Mouse (Mus musculus) cerebellum, adult 11-12 months (tissue): ENCODE measurements around the gene Morn3.

ENCODE experiments used
- DNase-seq: peaks from one replicate; pipeline ENCODE4 v3.0.0; 2022

Morn3 gene

DNA sequence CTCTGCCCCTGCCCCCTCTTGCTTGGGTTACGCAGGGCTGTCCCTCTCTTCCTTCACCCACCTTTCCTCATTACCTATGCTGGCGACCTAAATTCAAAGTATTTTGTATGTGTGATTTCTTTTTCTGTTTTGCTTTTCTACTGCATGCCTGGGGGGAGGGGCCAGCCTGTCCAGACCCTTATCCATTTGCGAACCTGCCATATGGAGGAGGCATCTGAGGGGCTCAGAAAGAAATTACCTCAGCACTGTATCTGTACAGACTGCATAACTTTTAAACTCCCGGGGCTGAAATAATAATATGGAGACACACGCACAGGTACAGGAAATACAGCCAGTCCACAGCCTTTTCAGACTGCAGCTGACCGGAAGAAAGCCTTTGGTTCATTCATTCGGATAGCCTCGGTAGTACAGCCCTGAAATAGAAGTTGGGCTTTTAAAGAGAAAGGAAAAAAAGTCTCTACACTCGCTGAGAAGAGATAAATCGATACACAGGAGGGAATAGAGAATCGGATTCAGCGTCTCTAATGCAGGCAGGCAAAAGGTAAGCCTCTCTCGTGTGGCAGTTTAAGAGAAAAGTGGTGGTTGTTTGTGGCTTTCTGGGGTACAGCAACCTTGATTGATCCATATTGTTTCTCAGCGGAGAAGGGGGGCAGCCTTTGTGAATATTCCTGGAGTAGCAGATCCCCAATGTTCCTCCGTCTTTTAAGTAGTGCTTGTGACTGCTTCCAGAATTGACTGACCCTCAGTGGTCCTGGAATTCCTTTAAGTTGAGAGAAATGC is 57.1 kb downstream of the Morn3 start, which contains the start of gene Kdm2b:
Gene Kdm2b, minus strand, starts transcription at position 273 of the 780 bp plus-strand sequence.
- DNase-seq, result peak; percentile 50

DNA sequence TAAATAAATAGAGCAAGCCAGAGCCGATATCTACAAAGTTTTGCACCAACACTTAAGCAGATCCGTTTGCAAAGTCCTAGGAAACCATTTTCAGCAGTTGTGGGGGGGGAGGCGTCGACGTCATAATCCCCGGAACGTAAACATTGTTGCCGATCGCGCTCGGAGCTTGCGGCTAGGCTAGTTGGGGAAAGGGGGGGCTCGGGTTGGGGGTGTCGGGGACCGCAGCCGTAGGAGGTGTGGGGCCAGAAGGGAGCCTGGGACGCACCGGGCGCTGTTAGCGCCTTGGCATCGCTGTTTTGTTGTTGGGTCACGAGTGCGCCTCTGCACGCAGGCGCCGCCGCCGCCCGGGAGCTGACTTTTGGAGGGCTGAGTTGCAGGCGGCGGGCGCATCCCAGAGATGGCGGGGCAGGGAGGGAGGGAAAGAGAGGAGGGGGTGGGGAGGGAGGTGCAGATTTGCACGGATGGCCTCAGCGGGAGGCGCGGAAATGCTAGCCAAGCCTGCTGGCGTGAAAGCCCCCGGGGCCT is 57.8 kb downstream of the Morn3 start:
- peak; percentile 78 for DNase-seq

DNA sequence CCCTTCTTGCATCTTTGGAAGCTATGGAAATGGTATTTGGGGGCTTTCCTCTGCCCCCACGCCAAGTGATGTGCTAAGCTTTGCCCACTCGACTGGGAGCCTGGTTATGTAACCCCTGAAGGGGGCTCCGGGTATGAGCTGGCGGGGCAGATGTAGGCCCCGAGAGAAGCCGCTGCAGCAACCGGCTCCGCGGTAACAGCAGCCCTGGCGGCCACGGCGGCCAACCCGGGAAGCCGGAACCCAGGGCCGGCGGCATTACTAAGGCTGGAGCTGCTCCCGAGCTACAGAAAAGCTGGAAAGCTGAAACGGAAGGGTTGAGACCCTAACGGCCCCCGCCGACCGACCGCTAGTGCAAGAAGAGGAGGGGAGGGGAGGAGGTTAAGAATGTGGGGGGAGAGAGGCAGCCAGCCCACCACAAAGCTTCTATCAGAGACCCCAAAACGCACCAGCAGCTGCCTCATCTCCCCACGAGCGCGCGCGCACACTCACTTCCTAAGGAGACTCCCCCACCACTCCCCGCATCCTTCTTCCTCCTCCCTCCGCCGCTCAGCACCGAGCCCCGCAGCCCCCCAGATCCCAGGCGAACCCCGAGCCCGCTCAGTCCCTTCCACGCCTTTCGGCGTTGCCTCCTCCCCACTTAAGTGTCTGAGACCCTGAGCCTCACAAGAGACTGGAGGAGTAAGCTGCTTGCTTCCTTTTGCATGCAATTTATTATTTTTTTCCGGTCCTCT is 58.6 kb downstream of the Morn3 start:
- DNase-seq, result peak; percentile 61

DNA sequence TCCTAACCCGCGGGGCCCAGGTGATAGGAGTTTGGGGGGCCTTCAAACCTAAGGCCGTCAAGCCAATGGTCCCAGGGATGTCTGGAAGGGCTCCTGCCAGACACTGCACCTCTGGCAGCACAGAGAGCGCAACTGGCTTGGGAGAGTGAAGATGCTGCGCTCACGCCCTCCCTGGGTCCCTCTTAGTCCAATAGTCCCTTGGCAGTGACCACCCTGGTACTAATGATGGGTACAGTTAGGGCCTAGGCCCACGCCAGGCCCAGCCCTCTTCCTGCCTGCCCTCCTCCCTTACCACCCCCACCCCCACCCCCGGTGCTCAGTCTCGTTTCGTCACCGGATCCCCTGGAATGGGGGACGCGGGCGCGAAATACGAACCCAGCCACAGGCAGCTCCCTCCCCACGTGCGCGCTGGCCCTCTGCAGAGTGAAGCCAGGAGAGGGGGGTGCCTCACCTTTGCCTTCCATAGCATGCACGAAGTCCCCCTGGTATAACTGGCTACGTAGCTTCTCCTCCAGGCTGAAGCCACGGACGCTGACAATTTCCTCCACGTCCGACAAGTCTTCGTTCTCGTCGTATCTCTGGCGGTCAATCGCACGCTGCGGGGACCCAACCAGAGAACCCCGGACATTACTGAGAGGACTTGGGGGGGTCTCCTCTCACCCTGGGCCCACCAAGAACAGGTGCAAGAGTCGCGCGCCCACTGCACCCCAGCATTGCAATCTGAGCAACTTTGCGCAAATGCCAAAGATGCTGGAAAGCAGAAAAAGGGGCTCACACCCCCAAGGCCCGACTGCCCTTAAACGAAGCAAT is 59.4 kb downstream of the Morn3 start:
- DNase-seq, result peak; percentile 57

DNA sequence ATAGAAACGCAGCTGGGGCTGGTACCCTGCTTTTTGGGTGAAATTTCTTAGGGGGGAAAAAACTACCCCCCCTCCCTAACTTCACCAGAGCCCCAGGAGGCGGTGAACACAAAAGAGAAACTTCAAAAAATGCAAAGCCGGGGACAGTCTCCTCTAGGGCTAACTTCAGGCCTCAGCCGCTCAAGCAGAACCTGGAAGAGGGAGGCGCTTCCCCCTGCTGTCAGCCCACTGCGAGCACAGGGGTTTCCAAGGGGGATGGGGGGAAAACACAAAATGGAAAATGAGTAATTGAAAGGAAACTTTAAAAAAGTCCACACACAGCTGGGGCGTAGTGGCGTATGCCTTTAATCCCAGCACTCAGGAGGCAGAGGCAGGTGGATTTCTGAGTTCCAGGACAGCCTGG is 60.7 kb downstream of the Morn3 start:
- no peak for DNase-seq
